In genomic region chr10:4632211-4632704, GRCm38 (mm10) we compare ENCODE assay signal across 14 mouse cellular contexts. TPM values are rescaled to one million over a fixed set of nuclear protein-coding genes. Genes with fewer than 3 reads are reported as not detected.
DNase-seq lines count a peak whose midpoint lies in the region; ATAC-seq and TF ChIP-seq lines count a peak whose summit lies in the region.
"Had no signal": no experiment of that assay in that cellular context is flagged by ENCODE, and none has a peak within 500 bp of the region (broad histone marks: within the 10 kb centered on the region; RNA-seq: fewer than 3 reads in every experiment).

No protein-coding gene starts in this region.

- no peak overlapping the region for H3K4me3 ChIP-seq in embryonic facial prominence, embryonic 15.5 days (replicated peaks)
- H3K4me3 ChIP-seq in embryonic facial prominence, embryonic 10.5 days, result no peak overlapping the region
- no peak overlapping the region for H3K4me3 ChIP-seq in limb, embryonic 12.5 days (replicated peaks)
- peak overlapping the region; percentile 60 for H3K4me3 ChIP-seq in spleen, adult 2 months (ENCODE audit: extremely low read depth, insufficient read depth, insufficient read length)
- H3K4me3 ChIP-seq in forebrain, embryonic 16.5 days (replicated peaks; ENCODE audit: low read length), result no peak overlapping the region
- no peak overlapping the region for H3K4me3 ChIP-seq in hindbrain, embryonic 10.5 days
- H3K4me3 ChIP-seq: erythroblast, embryonic 14.5 days; kidney, embryonic 15.5 days; lung, embryonic 15.5 days had no signal

- no peaks in the 10 kb centered on the region for H3K36me3 ChIP-seq in embryonic facial prominence, embryonic 15.5 days
- no peaks in the 10 kb centered on the region for H3K36me3 ChIP-seq in embryonic facial prominence, embryonic 10.5 days (replicated peaks)
- no peaks in the 10 kb centered on the region for H3K36me3 ChIP-seq in limb, embryonic 12.5 days
- no peaks in the 10 kb centered on the region for H3K36me3 ChIP-seq in spleen, adult 2 months (ENCODE audit: control insufficient read depth, insufficient read depth, low read length)
- H3K36me3 ChIP-seq in forebrain, embryonic 16.5 days (ENCODE audit: control insufficient read depth, insufficient read depth), result no peaks in the 10 kb centered on the region
- H3K36me3 ChIP-seq in hindbrain, embryonic 10.5 days, result no peaks in the 10 kb centered on the region
- H3K36me3 ChIP-seq: kidney, embryonic 15.5 days; lung, embryonic 15.5 days had no signal

- no peaks in the 10 kb centered on the region for H3K4me1 ChIP-seq in embryonic facial prominence, embryonic 15.5 days
- H3K4me1 ChIP-seq in embryonic facial prominence, embryonic 10.5 days, result no peaks in the 10 kb centered on the region
- peaks cover 8% of the 10 kb centered on the region; the same call in 1 of the 2 replicates for H3K4me1 ChIP-seq in limb, embryonic 12.5 days (replicated peaks)
- 0 out of 2 replicates have a peak, but pooled peaks cover 3% of the 10 kb centered on the region for H3K4me1 ChIP-seq in spleen, adult 2 months (ENCODE audit: control insufficient read depth, insufficient read depth, insufficient read length)
- H3K4me1 ChIP-seq in forebrain, embryonic 16.5 days (replicated peaks; ENCODE audit: control insufficient read depth, insufficient read depth, low read length), result no peaks in the 10 kb centered on the region
- no peaks in the 10 kb centered on the region for H3K4me1 ChIP-seq in hindbrain, embryonic 10.5 days (replicated peaks)
- H3K4me1 ChIP-seq: kidney, embryonic 15.5 days; lung, embryonic 15.5 days had no signal

- no peak for ATAC-seq in embryonic facial prominence, embryonic 15.5 days (ENCODE audit: insufficient number of reproducible peaks, low FRiP score, low TSS enrichment, low read depth)
- no peak for ATAC-seq in limb, embryonic 12.5 days (ENCODE audit: insufficient number of reproducible peaks, insufficient read depth, low FRiP score, low TSS enrichment, low read depth)
- no peak for ATAC-seq in forebrain, embryonic 16.5 days
- ATAC-seq: midbrain, embryonic 16.5 days had no signal

- WGBS in embryonic facial prominence, embryonic 15.5 days, result 68% methylated on average over 11 of the region's 11 CpGs
- 78% methylated on average over 11 of the region's 11 CpGs for WGBS in embryonic facial prominence, embryonic 10.5 days
- WGBS in limb, embryonic 12.5 days, result 62% methylated on average over 11 of the region's 11 CpGs
- WGBS in spleen, adult 2 months, result 45% methylated on average over 11 of the region's 11 CpGs
- WGBS in forebrain, embryonic 16.5 days, result 82% methylated on average over 11 of the region's 11 CpGs
- WGBS in hindbrain, embryonic 10.5 days, result 84% methylated on average over 11 of the region's 11 CpGs

- TF ChIP-seq CTCF in spleen, adult 2 months (IDR thresholded peaks at IDR 0.05; ENCODE audit: extremely low read depth, insufficient read depth, insufficient read length, insufficient replicate concordance), result no peak

- no peaks in the 10 kb centered on the region for H3K9me3 ChIP-seq in embryonic facial prominence, embryonic 15.5 days (replicated peaks)
- H3K9me3 ChIP-seq in embryonic facial prominence, embryonic 10.5 days, result no peaks in the 10 kb centered on the region
- no peaks in the 10 kb centered on the region for H3K9me3 ChIP-seq in limb, embryonic 12.5 days
- no peaks in the 10 kb centered on the region for H3K9me3 ChIP-seq in forebrain, embryonic 16.5 days (ENCODE audit: control insufficient read depth, low read length)
- H3K9me3 ChIP-seq in hindbrain, embryonic 10.5 days, result no peaks in the 10 kb centered on the region
- H3K9me3 ChIP-seq: kidney, embryonic 15.5 days; lung, embryonic 15.5 days had no signal

- H3K4me2 ChIP-seq in embryonic facial prominence, embryonic 15.5 days (replicated peaks), result 0 out of 2 replicates have a peak overlapping the region, but pooled peaks have one; percentile 12
- peak overlapping the region; percentile 31 for H3K4me2 ChIP-seq in limb, embryonic 12.5 days
- H3K4me2 ChIP-seq in forebrain, embryonic 16.5 days (ENCODE audit: low read length), result no peak overlapping the region
- H3K4me2 ChIP-seq: kidney, embryonic 15.5 days; lung, embryonic 15.5 days had no signal

- peak; percentile 27; the same call in 1 of the 2 replicates for TF ChIP-seq POLR2A in spleen, adult 2 months (IDR thresholded peaks at IDR 0.05; ENCODE audit: low read depth, low read length)

- no peak overlapping the region for H3K9ac ChIP-seq in embryonic facial prominence, embryonic 15.5 days
- H3K9ac ChIP-seq in limb, embryonic 12.5 days (replicated peaks), result no peak overlapping the region
- H3K9ac ChIP-seq in forebrain, embryonic 16.5 days (replicated peaks; ENCODE audit: low read depth, low read length), result no peak overlapping the region
- H3K9ac ChIP-seq: kidney, embryonic 15.5 days; lung, embryonic 15.5 days had no signal

- no peaks in the 10 kb centered on the region for H3K27me3 ChIP-seq in embryonic facial prominence, embryonic 15.5 days
- H3K27me3 ChIP-seq in embryonic facial prominence, embryonic 10.5 days (replicated peaks; ENCODE audit: low read depth, poor library complexity, severe bottlenecking), result no peaks in the 10 kb centered on the region
- H3K27me3 ChIP-seq in limb, embryonic 12.5 days, result no peaks in the 10 kb centered on the region
- no peaks in the 10 kb centered on the region for H3K27me3 ChIP-seq in spleen, adult 2 months (ENCODE audit: control insufficient read depth, insufficient read depth, low read length)
- H3K27me3 ChIP-seq in forebrain, embryonic 16.5 days (replicated peaks; ENCODE audit: control insufficient read depth, insufficient read depth, low read length), result no peaks in the 10 kb centered on the region
- H3K27me3 ChIP-seq in hindbrain, embryonic 10.5 days (ENCODE audit: insufficient read depth, poor library complexity, severe bottlenecking), result no peaks in the 10 kb centered on the region
- H3K27me3 ChIP-seq: kidney, embryonic 15.5 days; lung, embryonic 15.5 days had no signal

- no peak overlapping the region for H3K27ac ChIP-seq in embryonic facial prominence, embryonic 15.5 days (replicated peaks)
- no peak overlapping the region for H3K27ac ChIP-seq in embryonic facial prominence, embryonic 10.5 days (replicated peaks)
- no peak overlapping the region for H3K27ac ChIP-seq in limb, embryonic 12.5 days
- peak overlapping the region; percentile 68 for H3K27ac ChIP-seq in spleen, adult 2 months (ENCODE audit: insufficient read depth, low read length)
- H3K27ac ChIP-seq in forebrain, embryonic 16.5 days (ENCODE audit: low read length), result no peak overlapping the region
- no peak overlapping the region for H3K27ac ChIP-seq in hindbrain, embryonic 10.5 days
- H3K27ac ChIP-seq: kidney, embryonic 15.5 days; lung, embryonic 15.5 days had no signal

- DNase-seq in embryonic facial prominence, embryonic 10.5 days (ENCODE audit: low spot score), result no peak
- peak; percentile 9 for DNase-seq in Muller cell, postnatal 12 days (ENCODE audit: inconsistent ontology term)
- DNase-seq in spleen, adult 2 months (ENCODE audit: low read depth in 1 of 2, low spot score in 2 of 2), result peak; percentile 12 to 22
- no peak for DNase-seq in hindbrain, embryonic 10.5 days (ENCODE audit: low spot score)
- DNase-seq in kidney, postnatal 25 days, result no peak
- DNase-seq: heart, postnatal 14 days; retina, postnatal 1 day had no signal

RNA-seq across cellular contexts. Expression of gene Esr1, which starts 20.9 kb away (rescaled TPM):
- 0.29 and 0.37 TPM in 2 replicates for polyA plus RNA-seq in embryonic facial prominence, embryonic 15.5 days (2015; fragmentation: Nextera tagmentation; extraction: Ambion mirVana)
- 0.07 TPM in 1 of 2 replicates, not detected in the other for polyA plus RNA-seq in embryonic facial prominence, embryonic 10.5 days (2016; fragmentation: Nextera tagmentation; extraction: Ambion mirVana)
- 0.82 and 1.1 TPM in 2 replicates for polyA plus RNA-seq in limb, embryonic 12.5 days (2016; fragmentation: Nextera tagmentation; extraction: Ambion mirVana)
- 1.9 and 2.2 TPM in 2 replicates for polyA plus RNA-seq in spleen, adult 2 months (2012; rRNA removed)
- polyA plus RNA-seq in forebrain, embryonic 16.5 days (2015; fragmentation: Nextera tagmentation; extraction: Ambion mirVana), result 0.22 and 0.24 TPM in 2 replicates
- 0.08 TPM in 1 of 2 replicates, not detected in the other for polyA plus RNA-seq in hindbrain, embryonic 10.5 days (2016; fragmentation: Nextera tagmentation; extraction: Ambion mirVana)

Comparison
In these comparisons a context has a peak if more than half of its experiments do, and no peak if none do; other contexts are left out.
1. DNase-seq: peak in Muller cell, postnatal 12 days (single experiment) and spleen, adult 2 months (2 of 2); none in embryonic facial prominence, embryonic 10.5 days (single experiment), hindbrain, embryonic 10.5 days (single experiment) and kidney, postnatal 25 days (0 of 2).